Mouse (Mus musculus) megakaryocyte-erythroid progenitor cell, adult 5-6 weeks (primary cell): Measurements from ENCODE around the gene Ttll9. TPM values are rescaled to one million over a fixed set of nuclear protein-coding genes. Genes with fewer than 3 reads are reported as not detected.

Source experiments
- ATAC-seq: replicated peaks from 2 replicates; pipeline ENCODE4 v1.8.0; 2016; ENCODE audit warnings: mild to moderate bottlenecking, inconsistent platforms; ENCODE audit not compliant: severe bottlenecking, poor library complexity, low FRiP score, low TSS enrichment
- total RNA-seq, 2 experiments: library from RNA; stranded (forward) in 1 of 2; stranded (reverse) in 1 of 2; fragments of 200-1000, 215-1000 nt in 1 of 2; fragments of >200 nt in 1 of 2; fragmentation: Nextera tagmentation in 1 of 2; gene quantifications; 2 replicates each; pipeline ENCODE4 v1.2.3; 2014 to 2017

Ttll9 gene
- total RNA-seq, 2 experiments from 2014 or later = not detected

DNA sequence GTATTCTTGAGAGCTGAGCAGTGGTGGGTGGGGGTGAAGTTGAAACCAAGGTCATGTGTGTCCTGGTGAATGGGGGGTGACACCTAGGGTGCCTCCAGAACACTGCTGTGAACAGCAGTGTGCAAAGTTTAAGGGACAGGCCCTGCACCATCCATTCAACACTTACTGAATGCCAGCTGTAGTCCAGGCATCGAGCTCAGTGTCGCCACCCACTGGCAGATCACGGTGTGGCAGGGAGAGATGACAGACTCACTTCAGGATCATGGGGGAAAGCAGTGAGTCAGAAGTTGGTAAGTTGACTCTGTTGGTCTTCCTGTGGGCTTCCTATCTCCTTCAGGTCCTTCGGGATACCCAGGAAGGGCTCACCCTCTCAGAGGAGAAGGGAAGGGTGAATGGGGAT lies 22.4 kb upstream of the Ttll9 start:
- peak; percentile 69 for ATAC-seq

DNA sequence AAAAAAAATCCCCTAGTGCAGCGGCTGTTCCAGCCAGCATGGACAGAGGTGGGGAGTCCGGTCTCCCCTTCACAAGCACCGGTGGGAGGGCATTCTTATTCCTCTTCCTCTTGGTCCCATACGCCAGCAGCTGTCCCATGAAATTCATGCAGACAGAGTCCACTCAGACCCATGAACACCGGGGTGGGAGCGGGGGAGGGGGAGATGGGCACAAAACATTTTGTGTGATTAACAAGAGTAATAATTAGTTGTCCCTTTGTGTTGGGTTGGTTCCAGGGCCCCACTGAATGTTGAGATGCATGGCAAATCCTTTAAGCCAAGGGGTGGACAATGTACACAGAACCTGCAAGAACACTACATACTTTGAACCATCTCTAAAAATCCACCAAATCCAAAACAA lies 21.2 kb upstream of the Ttll9 start:
- ATAC-seq = no peak

DNA sequence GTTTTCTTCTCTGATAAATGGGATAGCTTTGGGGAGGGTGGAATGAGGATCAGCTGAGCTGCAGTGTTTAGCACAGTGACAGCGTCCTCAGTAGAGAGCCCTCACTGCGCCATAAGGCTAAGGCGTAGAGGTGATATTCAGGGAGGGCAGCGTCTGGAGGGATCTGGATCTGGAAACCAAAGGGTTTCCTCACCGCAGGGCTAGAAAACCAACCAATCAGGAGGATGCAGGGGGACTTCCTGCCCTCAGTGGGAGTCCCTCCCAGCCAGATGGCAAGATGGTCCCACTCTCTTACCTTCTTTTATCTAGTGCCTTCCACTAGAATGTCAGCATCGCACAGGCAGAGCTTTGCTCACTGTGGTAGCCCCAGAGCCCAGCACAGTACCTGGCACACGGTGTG lies 20.5 kb upstream of the Ttll9 start:
- no peak for ATAC-seq

DNA sequence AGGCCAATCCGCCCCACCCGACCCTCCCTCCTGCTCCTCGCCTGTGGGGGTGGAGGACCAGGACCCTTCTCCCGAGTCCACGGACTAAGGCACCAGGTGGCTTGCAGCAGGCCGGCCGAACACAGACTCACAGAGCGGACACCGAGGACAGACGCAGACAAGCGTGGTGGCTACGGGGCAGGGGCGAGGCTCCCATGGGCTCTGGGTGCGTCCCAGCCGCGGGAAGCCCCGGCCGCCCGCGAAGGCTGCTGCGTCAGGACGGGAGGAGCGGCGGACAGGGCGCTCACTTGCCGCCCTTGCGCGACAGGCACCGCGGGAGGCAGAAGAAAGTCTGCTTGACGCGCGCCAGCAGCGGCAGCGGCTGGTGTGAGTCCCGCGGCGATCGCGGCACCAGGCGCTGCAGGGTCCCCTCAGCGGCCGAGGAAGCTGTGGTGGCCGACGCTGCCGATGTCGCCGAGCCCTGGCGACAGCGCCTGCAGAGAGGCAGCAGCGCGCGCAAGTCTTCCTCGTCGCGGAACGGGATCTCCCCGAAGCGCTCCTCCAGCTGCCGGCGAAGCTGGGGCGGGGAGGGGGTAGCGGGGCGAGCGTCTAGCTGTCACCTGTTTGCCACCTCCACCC lies 19.3 kb upstream of the Ttll9 start:
- ATAC-seq = no peak

DNA sequence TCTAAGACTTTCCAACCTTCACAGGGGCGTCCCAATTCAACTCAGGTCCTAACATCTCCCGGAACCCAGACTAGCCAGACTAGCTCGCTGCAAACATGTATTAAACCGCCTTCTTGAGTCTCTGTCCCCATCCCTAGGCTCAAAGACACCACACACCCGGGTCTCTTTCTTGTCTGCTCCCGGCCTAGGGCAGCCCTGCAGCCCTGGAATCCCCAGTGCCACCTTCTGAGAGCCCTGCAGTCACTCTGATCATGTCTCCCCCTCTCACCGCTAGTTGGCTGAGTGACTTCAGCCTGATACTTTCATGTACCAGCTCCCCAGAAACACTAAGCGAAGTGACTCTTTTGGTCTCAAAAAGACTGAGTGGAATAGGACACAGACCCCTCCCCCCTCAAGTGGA lies 18.7 kb upstream of the Ttll9 start:
- no peak for ATAC-seq

DNA sequence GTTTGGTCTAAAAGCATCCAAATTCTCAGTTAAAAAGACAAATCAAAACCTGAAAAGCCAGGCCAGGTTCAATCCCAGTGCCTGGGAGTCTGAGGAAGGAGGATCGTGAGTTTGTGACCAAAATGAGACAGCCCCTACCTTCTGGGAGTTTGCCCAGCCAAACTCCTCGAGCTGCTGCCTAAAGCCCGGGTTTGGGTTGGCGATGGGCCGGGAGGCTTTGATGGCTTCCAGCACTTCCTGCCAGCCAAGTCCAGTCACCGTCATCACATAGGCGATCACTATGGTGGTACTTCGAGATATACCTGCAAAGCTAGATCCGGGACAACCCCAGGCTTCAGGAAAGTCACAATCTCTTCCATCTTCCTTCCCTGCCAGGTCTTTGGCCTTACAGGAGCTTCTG lies 18.3 kb upstream of the Ttll9 start:
- no peak for ATAC-seq

DNA sequence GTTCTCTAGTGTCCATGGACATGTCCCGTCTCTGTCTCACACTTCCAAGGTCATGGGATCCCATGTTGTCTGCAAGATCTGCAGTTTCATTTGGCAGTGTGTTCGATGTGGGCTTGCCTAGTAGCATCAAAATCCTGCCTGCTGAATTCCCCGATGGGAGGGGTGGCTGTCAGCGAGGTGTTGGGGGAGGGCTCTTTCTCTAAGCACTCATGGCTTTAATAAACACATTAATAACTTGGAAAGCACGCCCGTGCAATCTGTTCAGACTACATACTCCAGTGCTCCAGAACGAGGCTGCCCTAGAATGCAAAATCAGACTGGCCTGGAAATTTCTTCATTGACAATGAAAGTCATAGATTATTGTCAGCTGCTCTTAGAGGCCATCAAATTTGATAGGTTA lies 15.2 kb upstream of the Ttll9 start:
- no peak for ATAC-seq

DNA sequence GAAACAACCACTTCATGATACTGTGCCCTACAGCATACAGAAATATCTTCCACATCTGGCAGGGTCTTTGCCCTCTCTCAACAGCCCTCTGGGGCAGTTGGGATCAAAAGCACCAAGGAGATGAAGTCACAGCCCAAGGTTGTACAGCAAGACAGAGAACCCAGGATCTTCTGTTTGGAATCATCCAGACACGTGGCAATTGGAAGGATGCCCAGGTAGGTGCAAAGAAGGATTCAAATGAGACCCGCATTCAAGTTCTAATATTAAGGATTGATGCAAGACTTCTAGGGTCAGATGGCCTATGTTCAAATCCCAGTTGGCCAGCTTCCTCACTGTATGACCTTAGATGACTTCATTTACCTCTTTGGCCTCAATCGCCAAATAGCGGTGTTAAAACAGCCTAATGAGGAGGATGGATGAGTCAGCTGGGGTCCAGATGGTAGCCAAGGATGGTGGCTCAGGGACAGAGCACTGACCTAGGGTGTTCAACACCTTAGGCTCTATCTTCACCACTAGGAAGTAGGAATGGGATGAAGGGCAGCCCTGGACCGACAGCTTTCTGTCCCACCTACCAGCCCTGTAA lies 13.8 kb upstream of the Ttll9 start:
- no peak for ATAC-seq

DNA sequence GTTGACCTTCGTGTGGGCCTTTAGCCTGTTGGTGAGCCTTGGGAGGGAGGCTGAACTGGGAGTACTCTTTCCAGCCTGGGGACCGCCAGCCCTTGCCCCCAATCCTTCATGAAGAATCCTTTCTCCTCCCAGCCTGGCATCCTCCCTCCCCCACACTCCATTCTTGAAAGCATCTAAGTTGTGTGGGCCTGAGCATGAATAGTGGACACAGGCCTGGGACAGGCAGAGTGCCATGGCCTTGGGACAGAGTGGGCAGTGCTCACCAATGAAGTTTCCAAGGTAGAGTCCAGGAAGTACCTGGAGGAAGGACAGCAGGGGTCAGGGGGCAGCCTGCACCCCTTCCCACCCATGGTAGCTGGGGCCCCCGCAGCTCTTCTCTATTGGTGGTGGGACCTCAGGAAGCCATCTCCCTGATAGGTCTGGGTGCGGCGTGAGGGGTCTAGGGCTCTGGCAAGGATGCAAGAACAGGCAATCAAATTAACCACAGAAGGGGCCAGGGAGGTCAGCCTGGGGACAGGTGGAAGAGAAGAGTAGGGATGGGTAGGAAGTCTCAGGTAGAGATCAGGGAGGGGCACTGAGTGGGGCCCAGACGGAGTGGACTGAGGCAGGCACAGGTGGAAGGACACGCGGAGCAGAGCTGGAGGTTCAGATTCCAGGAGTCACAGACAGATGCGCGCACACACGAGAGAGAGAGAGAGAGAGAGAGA lies 11.8 kb upstream of the Ttll9 start:
- ATAC-seq = no peak

DNA sequence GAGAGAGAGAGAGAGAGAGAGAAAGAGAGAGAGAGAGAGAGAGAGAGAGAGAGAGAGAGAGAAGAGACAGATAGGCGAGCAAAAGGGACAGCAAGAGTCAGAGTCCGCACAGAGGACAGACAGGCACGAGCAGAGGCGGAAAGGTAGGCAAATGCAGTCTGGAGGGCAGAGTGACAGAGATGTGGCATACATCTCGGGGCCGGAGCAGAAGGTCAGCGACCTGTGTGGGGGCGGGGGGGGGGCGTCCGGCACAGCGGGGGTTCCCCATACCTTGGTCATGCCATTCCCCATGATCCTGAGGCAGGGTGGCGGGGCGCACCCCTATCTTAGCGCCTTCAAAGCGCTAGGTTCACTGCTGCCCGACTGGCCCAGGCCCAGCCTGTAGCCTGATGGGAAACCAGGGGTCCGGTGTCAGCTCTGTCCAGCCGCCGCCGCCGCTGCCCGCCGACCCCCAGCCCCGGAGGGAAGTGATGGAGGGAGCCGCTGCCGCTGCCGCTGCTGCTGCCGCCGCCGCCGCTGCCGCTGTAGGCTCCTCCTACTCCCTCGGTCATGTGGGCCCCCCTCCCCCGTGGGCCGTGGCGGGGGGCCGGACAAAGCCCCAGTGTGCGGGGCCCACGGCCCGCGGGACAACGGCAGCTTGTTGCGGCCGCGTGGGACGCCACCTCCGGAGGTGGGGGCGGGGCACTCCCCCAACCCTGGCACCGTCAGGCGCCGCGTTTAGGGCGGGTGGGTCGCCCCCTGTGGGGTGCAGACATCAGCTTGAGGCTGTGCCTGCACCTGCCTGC lies 11.0 kb upstream of the Ttll9 start, which contains the start of gene Dusp15:
Gene Dusp15 (minus strand): TSS at position 634 of the 785 bp plus-strand sequence.
- no peak for ATAC-seq

DNA sequence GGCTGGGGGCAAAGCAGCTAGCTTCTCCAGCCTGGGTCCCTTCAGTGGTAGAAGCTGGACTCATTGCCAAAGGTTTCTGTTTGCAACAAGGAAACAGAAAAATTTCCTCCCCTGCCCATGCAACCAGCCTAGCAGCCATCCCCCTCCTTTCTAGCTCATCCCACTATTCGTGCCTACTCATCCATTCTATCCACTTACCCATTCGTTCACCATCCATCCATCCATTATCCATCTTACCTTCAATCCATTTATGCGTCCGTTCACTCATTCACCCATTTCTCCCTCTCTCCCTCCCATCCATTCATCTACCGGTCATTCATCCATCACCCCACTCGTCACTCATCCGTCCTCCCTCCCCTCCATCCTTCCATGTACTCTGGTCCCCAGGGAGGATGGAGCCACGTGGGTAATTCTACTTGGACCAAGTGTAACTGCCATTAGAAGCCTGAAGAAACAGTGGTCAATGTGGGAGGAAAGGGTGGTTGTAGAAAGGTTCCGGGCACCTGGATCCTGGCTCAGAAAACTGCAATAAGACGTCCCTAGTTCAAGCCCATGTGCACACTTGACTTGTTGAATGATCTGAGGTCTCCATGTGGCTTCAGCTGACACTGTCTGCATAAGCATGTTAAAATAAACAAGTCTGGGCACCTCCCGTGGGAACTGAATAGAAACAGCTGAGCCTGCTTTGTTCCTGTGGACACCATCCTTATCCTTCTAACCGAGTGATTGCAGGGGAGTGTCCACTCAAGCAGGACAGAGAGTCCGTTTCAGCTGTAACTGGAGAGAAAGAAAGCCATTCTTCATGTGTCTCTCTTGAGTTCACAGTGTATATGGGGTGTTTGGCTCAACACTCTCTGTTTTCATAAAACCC lies 10.2 kb upstream of the Ttll9 start:
- no peak for ATAC-seq

DNA sequence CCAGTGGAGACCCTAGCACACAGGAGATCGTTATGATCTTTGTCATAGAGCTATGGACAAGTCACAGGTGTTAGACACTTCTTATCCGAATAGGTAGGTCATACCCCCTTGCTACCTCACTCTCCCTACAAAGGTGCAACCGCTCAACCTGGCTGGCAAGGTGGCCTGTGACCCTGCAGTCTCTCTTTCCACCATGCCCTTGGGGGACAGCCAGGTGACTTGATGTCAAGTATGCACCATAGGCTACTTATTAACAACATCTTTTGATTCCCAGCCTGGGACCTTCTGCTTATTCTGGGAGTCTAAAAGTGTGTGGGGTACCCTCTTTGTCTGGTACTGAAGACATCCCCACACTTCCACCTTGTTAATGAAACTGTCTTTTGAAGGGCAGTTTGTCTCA lies 4.2 kb upstream of the Ttll9 start:
- no peak for ATAC-seq

DNA sequence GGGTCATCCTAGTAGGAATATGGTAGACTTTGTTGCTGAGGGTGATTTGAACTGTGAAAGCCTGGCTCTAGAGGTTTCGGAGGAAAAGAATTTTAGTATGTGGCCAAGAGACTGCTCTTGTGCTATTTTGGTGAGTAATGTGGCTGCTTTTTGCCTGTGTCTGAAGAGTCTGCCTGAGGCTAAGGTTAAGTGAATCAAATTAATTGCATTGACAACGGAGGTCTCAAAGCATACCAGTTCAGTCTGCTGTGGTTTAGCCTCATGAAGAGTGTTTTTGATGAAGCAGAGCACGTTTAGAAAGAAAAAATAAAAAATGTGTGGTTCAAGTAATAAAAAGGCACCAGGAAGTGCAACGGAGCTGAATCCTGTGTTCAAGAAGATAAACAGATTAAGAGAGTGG lies 3.3 kb downstream of the Ttll9 start:
- ATAC-seq = no peak

DNA sequence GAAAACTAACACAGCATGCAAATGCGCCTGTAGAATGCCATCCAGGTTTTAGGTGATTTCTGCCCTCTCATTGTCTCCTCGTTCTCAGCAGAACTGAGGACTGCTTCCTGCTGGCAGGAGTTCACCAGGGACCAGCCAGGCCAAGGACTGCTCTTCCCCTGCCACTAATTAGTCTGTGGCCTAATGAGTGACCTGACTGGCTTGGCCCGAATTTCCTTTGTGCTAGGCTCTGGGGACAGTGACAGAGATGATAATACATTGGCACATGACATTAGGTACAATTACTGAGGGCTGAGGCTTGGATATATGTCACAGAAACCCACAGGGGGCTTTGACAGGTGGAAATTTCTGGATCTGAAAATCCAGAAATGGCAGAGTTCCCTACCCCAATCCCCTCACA lies 14.7 kb downstream of the Ttll9 start:
- no peak for ATAC-seq

DNA sequence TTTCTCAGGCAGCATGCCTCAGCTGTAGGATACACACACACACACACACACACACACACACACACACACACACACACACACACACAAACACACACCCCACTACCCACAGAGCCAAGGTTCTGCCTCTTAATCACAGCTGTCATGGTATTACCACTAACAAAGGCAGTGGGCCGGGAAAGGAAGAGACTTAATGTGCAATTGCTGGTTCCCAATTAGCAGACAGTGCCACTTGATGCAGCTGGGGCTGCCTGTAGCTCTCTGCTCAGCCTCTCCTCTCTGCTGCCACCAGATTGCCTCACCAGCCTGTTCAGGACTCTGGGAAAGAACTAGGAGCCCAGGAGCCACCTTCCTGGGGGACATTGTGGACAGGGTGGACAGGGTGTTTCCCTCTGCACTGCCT lies 23.3 kb downstream of the Ttll9 start:
- ATAC-seq = no peak

DNA sequence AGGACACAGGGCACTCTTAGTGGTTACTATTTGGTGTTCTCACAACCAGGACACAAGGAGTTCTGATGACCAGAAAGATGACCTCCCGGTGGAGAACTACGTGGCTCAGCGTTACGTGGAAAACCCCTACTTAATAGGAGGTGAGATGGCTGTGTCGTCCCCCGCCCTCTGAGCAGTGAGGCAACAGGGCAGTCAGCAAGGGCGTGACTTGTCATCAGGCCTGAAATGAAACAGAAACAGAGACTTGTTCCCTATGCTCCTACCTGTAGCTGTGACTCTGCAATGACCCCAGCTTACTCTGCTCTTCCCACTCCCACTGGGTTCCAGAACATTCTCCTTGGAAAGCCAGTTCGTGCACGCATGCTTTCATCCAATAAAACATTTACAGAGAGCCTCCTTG lies 29.2 kb downstream of the Ttll9 start:
- no peak for ATAC-seq

DNA sequence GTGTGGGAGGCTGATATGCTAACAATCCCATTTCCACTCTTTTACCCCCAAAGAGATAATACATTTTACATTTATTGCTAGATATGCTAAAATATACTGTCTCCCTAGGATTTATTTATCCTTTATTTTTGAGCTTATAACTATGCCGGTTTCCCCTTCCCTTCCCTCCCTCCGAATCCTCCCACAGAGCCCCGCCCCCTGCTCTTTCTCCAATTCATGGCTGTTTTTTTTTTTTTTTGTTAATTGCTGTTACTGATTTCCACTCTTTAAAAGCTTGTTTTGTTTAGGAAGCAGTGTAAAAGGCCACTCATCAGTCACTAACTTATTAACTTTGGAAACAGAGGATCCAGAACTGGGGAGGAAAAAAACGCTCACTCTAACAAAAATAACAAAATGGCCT lies 34.8 kb downstream of the Ttll9 start:
- ATAC-seq = no peak

DNA sequence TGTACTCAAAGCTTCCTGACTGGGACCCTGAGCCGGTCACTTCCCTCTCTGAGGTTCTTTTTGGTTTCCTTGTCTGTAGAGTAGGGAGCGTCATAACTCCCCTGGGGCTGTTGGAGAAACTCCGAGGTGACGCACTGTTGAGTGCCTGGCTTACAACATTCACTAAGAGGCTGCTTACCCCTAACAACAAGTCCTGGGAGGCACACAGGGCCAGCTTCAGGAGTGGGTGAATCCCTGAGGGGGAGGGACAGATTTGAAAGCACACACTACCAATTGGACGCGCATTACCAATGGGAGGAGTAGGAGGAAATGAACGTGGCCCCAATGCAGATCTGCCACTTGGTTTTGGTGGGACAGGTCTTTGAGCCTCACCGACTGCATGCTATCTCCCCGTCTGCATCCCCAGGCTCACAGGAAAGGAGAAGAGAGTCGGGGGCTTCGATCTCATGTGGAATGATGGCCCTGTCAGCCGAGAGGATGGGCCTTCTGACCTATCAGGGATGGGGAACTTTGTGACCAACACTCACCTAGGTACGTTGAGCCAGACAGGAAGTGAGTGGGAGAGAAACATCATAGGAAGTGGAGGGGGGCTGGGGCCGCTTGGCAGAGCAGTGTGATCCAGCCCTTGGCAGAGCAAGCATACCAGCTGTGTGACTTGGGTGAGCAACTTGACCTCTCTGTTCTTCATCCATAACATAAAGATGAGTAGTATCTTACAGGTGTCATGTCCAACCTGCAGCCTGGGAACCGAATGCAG lies 40.4 kb downstream of the Ttll9 start:
- no peak for ATAC-seq
